Mouse (Mus musculus) forebrain, embryonic 15.5 days (tissue): ENCODE results near the gene Ankrd9. TPM values are rescaled to one million over a fixed set of nuclear protein-coding genes. Genes with fewer than 3 reads are reported as not detected.

Experiments
- ATAC-seq: fragments of 200-750 bp; cut with Nextera tagmentation; replicated peaks from 2 replicates; pipeline ENCODE4 v1.8.0; 2017; ENCODE audit warnings: mild to moderate bottlenecking, moderate TSS enrichment, moderate library complexity
- H3K27ac ChIP-seq: fragments of 300-500 bp; sonication (generic); replicated peaks from 2 replicates; pipeline ENCODE4 v1.5.1; 2015; ENCODE audit warnings: mild to moderate bottlenecking, inconsistent platforms
- H3K27me3 ChIP-seq: fragments of 300-500 bp; sonication (generic); 2 replicates; pipeline ENCODE4 v1.6.1; 2015; ENCODE audit warnings: inconsistent platforms
- H3K36me3 ChIP-seq: fragments of 300-500 bp; sonication (generic); 2 replicates; pipeline ENCODE4 v1.6.1; 2015; ENCODE audit warnings: mild to moderate bottlenecking, inconsistent platforms
- H3K4me1 ChIP-seq: fragments of 300-500 bp; sonication (generic); 2 replicates; pipeline ENCODE4 v1.6.1; 2015; ENCODE audit warnings: inconsistent platforms
- H3K4me2 ChIP-seq: fragments of 300-500 bp; sonication (generic); replicated peaks from 2 replicates; pipeline ENCODE4 v1.6.1; 2015; ENCODE audit warnings: mild to moderate bottlenecking, inconsistent platforms
- H3K4me3 ChIP-seq: fragments of 300-500 bp; sonication (generic); 2 replicates; pipeline ENCODE4 v1.5.1; 2015; ENCODE audit warnings: mild to moderate bottlenecking, inconsistent platforms
- H3K9ac ChIP-seq: fragments of 300-500 bp; sonication (generic); replicated peaks from 2 replicates; pipeline ENCODE4 v1.6.1; 2015; ENCODE audit warnings: mild to moderate bottlenecking, inconsistent platforms
- H3K9me3 ChIP-seq: fragments of 300-500 bp; sonication (generic); 2 replicates; pipeline ENCODE4 v1.6.1; 2016; ENCODE audit warnings: inconsistent platforms
- WGBS: fragments of 180-500 bp; shearing (Covaris S2); methylation state at CpG from one replicate; pipeline ENCODE4 v1.1.7; 2015; ENCODE audit warnings: mixed read lengths; 5-methylcytosine and 5-hydroxymethylcytosine counted together
- polyA plus RNA-seq: library from polyadenylated mRNA; unstranded; fragments of >200 nt; fragmentation: Nextera tagmentation; extraction: Ambion mirVana; gene quantifications from 2 replicates; pipeline ENCODE4 v1.2.1, GENCODE M21; 2015

Gene Ankrd9
- polyA plus RNA-seq, 1 experiment from 2014 or later, result 5.0 TPM

GRCm38 (mm10) chr12:110974295-110974694, 4.5 kb downstream of the Ankrd9 start:
- no peaks in the 10 kb centered on the region for H3K27me3 ChIP-seq
- no peak overlapping the region for H3K4me2 ChIP-seq
- peaks cover 17% of the 10 kb centered on the region for H3K36me3 ChIP-seq
- no peaks in the 10 kb centered on the region for H3K9me3 ChIP-seq
- H3K4me3 ChIP-seq, result no peak overlapping the region
- ATAC-seq, result no peak
- WGBS, result 92% methylated on average over 7 of the region's 7 CpGs
- no peak overlapping the region for H3K9ac ChIP-seq
- H3K4me1 ChIP-seq, result peaks cover 13% of the 10 kb centered on the region
- no peak overlapping the region for H3K27ac ChIP-seq

- Histone ChIP-seq H3K27me3 (no peaks in the 10 kb centered on the region), H3K9ac (no peak overlapping the region), H3K36me3 (peaks cover 21% of the 10 kb centered on the region), H3K4me2 (no peak overlapping the region), H3K4me3 (no peak overlapping the region), H3K27ac (no peak overlapping the region), H3K9me3 (no peaks in the 10 kb centered on the region), H3K4me1 (peaks cover 9% of the 10 kb centered on the region)
- WGBS, result 96% methylated on average over 4 of the region's 4 CpGs
- ATAC-seq, result no peak
Observed at GRCm38 (mm10) chr12:110973829-110974228, 5.0 kb downstream of the Ankrd9 start.

GRCm38 (mm10) chr12:110971972-110972371, 6.9 kb downstream of the Ankrd9 start:
- Histone ChIP-seq H3K4me2 (no peak overlapping the region), H3K4me3 (no peak overlapping the region), H3K36me3 (peaks cover 24% of the 10 kb centered on the region), H3K4me1 (no peaks in the 10 kb centered on the region), H3K27me3 (no peaks in the 10 kb centered on the region), H3K27ac (no peak overlapping the region), H3K9me3 (no peaks in the 10 kb centered on the region), H3K9ac (no peak overlapping the region)
- WGBS, result 96% methylated on average over 5 of the region's 5 CpGs
- ATAC-seq, result no peak

- Histone ChIP-seq H3K4me1 (no peaks in the 10 kb centered on the region), H3K4me2 (no peak overlapping the region), H3K4me3 (no peak overlapping the region), H3K9ac (no peak overlapping the region), H3K36me3 (peaks cover 24% of the 10 kb centered on the region), H3K27me3 (no peaks in the 10 kb centered on the region), H3K9me3 (no peaks in the 10 kb centered on the region), H3K27ac (no peak overlapping the region)
- no peak for ATAC-seq
- 88% methylated on average over 5 of the region's 5 CpGs for WGBS
Observed at GRCm38 (mm10) chr12:110970408-110970807, 8.4 kb downstream of the Ankrd9 start.

- H3K27me3 ChIP-seq, result no peaks in the 10 kb centered on the region
- H3K4me1 ChIP-seq, result no peaks in the 10 kb centered on the region
- no peak overlapping the region for H3K9ac ChIP-seq
- WGBS, result 84% methylated on average over 2 of the region's 2 CpGs
- H3K36me3 ChIP-seq, result peaks cover 18% of the 10 kb centered on the region
- H3K4me3 ChIP-seq, result no peak overlapping the region
- no peaks in the 10 kb centered on the region for H3K9me3 ChIP-seq
- no peak overlapping the region for H3K4me2 ChIP-seq
- no peak overlapping the region for H3K27ac ChIP-seq
- no peak for ATAC-seq
Observed at GRCm38 (mm10) chr12:110967146-110967545, 11.7 kb downstream of the Ankrd9 start.

GRCm38 (mm10) chr12:110966079-110966478, 12.8 kb downstream of the Ankrd9 start:
- Histone ChIP-seq H3K27ac (no peak overlapping the region), H3K27me3 (no peaks in the 10 kb centered on the region)

GRCm38 (mm10) chr12:110965500-110965899, 13.3 kb downstream of the Ankrd9 start:
- no peak for ATAC-seq
- Histone ChIP-seq H3K9me3 (no peaks in the 10 kb centered on the region), H3K36me3 (peaks cover 22% of the 10 kb centered on the region), H3K4me2 (no peak overlapping the region), H3K9ac (no peak overlapping the region), H3K27ac (no peak overlapping the region), H3K4me1 (no peaks in the 10 kb centered on the region), H3K4me3 (no peak overlapping the region), H3K27me3 (no peaks in the 10 kb centered on the region)
- 79% methylated on average over 3 of the region's 3 CpGs for WGBS

More at GRCm38 (mm10) chr12:110966079-110966478, 12.8 kb downstream of the Ankrd9 start:
- H3K9ac ChIP-seq, result no peak overlapping the region
- H3K36me3 ChIP-seq, result peaks cover 19% of the 10 kb centered on the region
- ATAC-seq, result no peak
- H3K4me3 ChIP-seq, result no peak overlapping the region
- H3K9me3 ChIP-seq, result no peaks in the 10 kb centered on the region
- no peak overlapping the region for H3K4me2 ChIP-seq
- WGBS, result 81% methylated on average over 4 of the region's 4 CpGs
- no peaks in the 10 kb centered on the region for H3K4me1 ChIP-seq

- no peak overlapping the region for H3K9ac ChIP-seq
- no peak overlapping the region for H3K27ac ChIP-seq
- no peaks in the 10 kb centered on the region for H3K27me3 ChIP-seq
- WGBS, result 84% methylated on average over 2 of the region's 2 CpGs
- peaks cover 11% of the 10 kb centered on the region; the same call in 1 of the 2 replicates for H3K36me3 ChIP-seq
- H3K4me2 ChIP-seq, result no peak overlapping the region
- H3K4me3 ChIP-seq, result no peak overlapping the region
- ATAC-seq, result no peak
- no peaks in the 10 kb centered on the region for H3K4me1 ChIP-seq
- H3K9me3 ChIP-seq, result no peaks in the 10 kb centered on the region
Observed at GRCm38 (mm10) chr12:110961973-110962372, 16.9 kb downstream of the Ankrd9 start.

- no peak overlapping the region for H3K4me2 ChIP-seq
- no peaks in the 10 kb centered on the region for H3K9me3 ChIP-seq
- 87% methylated on average over 4 of the region's 4 CpGs for WGBS
- no peaks in the 10 kb centered on the region for H3K4me1 ChIP-seq
- no peaks in the 10 kb centered on the region for H3K27me3 ChIP-seq
- peaks cover 25% of the 10 kb centered on the region for H3K36me3 ChIP-seq
- H3K27ac ChIP-seq, result no peak overlapping the region
- no peak overlapping the region for H3K4me3 ChIP-seq
- no peak for ATAC-seq
- no peak overlapping the region for H3K9ac ChIP-seq
Observed at GRCm38 (mm10) chr12:110954351-110954991, 24.4 kb downstream of the Ankrd9 start.

GRCm38 (mm10) chr12:110953900-110954299, 24.9 kb downstream of the Ankrd9 start:
- Histone ChIP-seq H3K9me3 (no peaks in the 10 kb centered on the region), H3K27me3 (no peaks in the 10 kb centered on the region), H3K36me3 (peaks cover 25% of the 10 kb centered on the region), H3K4me3 (no peak overlapping the region), H3K27ac (no peak overlapping the region), H3K4me2 (no peak overlapping the region), H3K9ac (no peak overlapping the region), H3K4me1 (no peaks in the 10 kb centered on the region)
- ATAC-seq, result no peak
- WGBS, result 98% methylated on average over 2 of the region's 2 CpGs

- H3K4me2 ChIP-seq, result no peak overlapping the region
- no peaks in the 10 kb centered on the region for H3K27me3 ChIP-seq
- H3K9me3 ChIP-seq, result no peaks in the 10 kb centered on the region
- no peak overlapping the region for H3K27ac ChIP-seq
- 83% methylated on average over 3 of the region's 3 CpGs for WGBS
- no peak for ATAC-seq
- H3K9ac ChIP-seq, result no peak overlapping the region
- no peak overlapping the region for H3K4me3 ChIP-seq
- H3K4me1 ChIP-seq, result no peaks in the 10 kb centered on the region
- peaks cover 29% of the 10 kb centered on the region for H3K36me3 ChIP-seq
Observed at GRCm38 (mm10) chr12:110953443-110953842, 25.4 kb downstream of the Ankrd9 start.

GRCm38 (mm10) chr12:110952628-110953385, 26.0 kb downstream of the Ankrd9 start:
- H3K36me3 ChIP-seq, result peaks cover 34% of the 10 kb centered on the region
- H3K27ac ChIP-seq, result no peak overlapping the region
- H3K9ac ChIP-seq, result no peak overlapping the region
- WGBS, result 81% methylated on average over 6 of the region's 6 CpGs
- no peak overlapping the region for H3K4me2 ChIP-seq
- H3K27me3 ChIP-seq, result no peaks in the 10 kb centered on the region
- no peak overlapping the region for H3K4me3 ChIP-seq
- no peak for ATAC-seq
- H3K4me1 ChIP-seq, result no peaks in the 10 kb centered on the region
- H3K9me3 ChIP-seq, result no peaks in the 10 kb centered on the region
